Mouse (Mus musculus) megakaryocyte, embryonic 14.5 days (primary cell): ENCODE data around the gene Poc1a.

Source experiments
- FLI1 ChIP-seq: IDR thresholded peaks from 2 replicates; pipeline ENCODE4 v1.6.1; 2012; ENCODE audit warnings: low read length, inconsistent platforms, mixed read lengths
- GATA1 ChIP-seq: IDR thresholded peaks from 3 replicates; pipeline ENCODE4 v1.6.1; 2012; ENCODE audit warnings: mixed read lengths, low read length, inconsistent platforms, borderline replicate concordance

- no peak for TF ChIP-seq GATA1
- no peak for TF ChIP-seq FLI1
These were observed 31.3 kb upstream of the Poc1a start for GRCm38 (mm10) chr9:106249550-106249949.
